Mouse (Mus musculus) lung, adult 18-20 months (tissue): ENCODE data around the gene Nudt4.

ENCODE experiments used
- DNase-seq, 2 experiments: peaks; one replicate each; pipeline ENCODE4 v3.0.0; 2022; ENCODE audit warnings: mixed read lengths in 2 of 2

Nudt4 gene

DNA sequence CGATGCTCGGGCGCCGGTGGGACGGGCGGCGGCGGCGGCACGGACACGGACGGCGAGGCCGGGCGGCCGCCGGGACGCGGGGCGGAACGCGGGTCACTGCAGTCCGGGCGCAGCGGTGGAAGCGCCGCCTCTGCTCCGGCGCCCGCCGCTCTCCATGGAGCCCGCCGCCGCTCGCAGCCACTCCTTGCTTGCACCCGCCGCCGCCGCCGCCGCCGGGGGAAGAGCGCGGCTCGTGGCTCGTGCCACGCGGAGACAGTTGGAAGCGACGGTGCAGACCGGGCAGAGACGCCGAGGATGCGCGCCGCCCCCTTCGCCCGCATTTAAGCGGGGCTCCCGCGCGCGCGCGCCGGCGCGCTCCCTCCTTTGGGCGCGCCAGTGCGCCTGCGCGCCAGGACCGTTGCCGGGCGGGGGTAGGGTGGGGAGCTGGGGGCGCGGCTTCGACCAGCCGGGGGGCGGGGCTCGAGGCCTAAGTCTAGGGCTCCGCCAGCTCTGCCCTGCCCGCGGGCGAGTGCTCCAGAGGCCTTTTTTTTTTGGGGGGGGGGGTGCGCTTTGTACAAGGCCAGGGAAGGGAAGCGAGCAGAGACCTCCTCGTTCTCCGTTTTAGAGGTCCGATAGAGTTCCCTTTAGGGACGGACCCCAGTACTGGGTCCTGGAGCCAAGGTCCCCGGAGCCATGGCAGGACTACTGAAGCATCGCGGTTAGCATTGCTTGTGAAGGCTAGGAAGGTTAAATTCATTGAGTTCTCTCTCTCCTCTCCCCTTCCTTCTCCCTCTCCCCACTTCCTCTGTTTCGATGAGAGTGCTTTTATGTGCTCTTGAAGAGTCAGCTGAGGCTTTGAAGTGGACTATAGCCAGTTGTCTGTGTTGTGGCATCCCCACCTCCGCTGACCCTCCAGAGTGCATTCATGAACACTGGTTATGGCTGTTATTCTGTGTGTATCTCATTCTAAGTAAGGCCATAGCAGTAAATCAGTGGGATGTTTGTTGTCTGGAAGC lies at the start of gene Nudt4:
Nudt4 (minus strand) TSS at position 296 of the 995 bp plus-strand sequence.
- DNase-seq: peak; percentile 73 to 81

DNA sequence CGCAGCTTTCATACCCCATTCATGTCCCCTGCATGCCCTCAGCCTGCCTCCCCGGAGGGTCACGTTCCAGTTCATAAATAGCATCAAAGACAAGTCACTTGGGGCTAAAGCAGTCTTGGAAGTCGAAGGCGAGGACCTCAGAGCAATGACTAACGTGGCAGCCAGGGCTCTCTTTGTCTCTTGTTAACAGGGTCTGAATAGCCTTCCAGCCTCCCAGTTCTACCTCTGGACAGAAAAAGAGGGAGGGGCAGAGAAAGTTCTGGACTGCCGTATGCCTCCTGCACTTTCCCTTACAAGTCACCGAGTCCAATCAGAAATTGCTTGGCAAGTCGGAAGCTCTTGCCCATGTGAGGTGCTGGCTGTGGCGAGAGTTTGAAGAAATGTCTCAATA lies 47.4 kb upstream of the Nudt4 start:
- no peak for DNase-seq

DNA sequence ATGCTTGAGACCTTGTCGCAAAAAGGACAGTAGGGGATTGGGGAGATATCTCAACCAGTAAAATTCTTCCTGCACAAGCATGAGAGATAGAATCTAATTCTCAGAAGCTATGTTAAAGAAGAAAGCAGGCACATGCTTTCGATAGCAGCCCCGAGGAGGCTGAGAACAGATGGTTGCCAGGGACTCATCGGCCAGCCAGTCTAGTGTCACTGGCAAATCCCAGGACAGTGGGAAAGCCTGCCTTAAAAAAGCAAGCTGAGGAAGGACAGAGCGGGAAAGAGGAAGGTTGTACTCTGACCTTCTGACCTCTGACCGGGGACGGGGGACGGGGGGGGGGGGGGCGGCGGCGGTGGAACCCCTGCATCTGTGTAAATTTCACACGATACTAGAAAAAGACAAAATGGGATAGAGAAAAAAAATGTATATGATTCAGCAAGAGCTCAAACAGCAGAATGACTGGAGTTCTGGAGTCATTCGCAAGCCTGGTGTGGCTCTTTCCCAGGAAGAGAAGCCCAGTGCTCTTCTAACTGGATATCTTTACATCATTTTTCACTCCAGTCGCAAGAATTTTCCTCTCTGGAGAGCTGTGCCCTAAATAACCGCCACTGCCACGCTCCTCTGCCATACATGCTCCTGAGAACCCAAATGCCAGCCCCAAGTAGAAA lies 46.9 kb upstream of the Nudt4 start:
- DNase-seq: no peak

DNA sequence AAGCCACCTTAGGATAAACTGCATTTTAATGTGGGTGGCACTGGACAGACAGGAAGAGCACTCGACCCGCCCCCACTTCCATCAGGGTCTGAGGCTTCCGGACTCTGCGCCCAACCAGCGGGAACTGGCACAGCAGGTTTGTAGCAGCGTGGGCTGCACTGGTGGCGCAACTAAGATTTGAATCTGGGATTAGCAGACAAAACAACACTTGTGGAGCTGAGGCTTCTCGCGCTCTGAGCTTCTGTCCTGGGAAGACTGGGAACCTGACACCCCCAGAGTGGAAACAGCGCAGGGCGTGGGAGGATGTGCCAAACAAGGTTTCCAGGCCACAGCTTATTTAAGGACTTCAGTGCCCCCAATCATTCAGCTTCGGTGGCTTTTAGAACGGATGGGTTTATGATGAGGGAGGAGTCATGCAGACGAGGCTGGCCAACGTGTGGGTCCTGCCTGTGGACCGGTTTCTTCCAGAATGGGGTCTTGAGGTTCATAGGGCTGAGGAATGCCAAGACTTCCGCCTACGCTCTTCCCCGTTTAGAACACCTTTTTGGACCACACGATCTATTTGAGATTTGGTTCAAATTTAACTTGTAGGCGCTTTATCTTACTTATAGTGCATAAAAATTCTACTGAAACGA lies 41.1 kb upstream of the Nudt4 start:
- DNase-seq: peak in 1 of 2 experiments; percentile 18

DNA sequence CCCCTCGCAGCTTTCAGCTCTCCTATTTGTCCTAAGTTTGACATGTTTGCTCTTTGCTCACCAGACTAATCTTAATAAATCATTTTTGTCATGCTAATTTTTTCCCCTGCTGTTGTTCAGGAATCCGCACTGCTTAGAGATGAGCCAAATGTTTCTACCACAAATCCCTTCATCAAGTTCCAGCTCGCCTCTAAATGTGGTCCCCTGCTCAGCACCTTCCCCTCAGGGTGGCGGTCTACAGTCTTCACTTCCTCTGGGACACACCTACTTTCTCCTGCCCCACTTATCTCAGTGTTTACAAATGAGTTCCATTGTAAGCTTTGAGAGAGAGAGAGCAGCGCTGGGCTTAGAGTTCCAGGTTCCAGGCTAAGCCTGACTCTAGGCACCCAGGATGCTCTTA lies 36.6 kb upstream of the Nudt4 start:
- DNase-seq: no peak

DNA sequence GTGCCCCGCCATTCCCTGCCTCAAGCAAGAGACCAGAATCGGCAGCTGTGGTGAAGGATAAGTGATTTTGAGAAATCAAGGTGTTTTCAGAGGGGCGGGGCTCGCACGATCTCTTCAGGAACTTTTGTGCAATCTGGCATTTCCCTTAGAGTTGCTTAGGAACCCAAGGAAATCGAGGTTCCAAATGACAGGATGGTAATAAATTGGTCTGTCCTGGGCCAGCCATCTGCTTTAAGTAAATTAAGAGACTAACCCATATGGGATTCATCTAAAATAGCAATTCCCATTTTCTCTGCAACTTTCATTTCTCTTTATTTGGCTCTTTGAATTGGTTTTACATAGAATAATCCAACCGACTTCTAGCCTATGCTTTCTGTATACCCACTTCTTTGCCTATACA lies 35.8 kb upstream of the Nudt4 start:
- no peak for DNase-seq

DNA sequence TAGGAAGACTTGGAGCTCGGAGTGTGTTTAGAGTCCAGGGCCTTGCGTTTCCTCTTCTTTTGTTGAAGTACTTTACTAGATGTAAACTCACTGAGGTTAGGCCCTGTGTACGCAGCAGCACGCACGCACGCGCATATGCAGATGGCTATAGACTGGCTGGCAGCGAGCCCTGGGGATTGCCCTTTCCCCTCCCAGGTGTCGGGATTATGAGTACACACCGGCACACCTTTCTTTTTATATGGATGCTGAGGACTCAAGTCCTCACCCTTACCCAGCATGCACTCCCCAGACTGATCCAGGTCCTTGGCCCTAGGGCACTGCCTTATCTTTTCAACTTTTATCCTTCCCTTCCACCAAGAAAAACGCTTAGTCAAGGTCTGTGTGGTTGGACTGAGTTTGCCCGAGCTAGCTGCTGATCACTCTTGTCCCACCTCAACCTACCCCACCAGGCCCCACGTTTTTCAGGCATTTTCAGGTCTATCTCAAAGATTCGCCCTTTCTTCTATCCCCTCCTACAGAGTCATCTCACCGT lies 34.2 kb upstream of the Nudt4 start:
- no peak for DNase-seq

DNA sequence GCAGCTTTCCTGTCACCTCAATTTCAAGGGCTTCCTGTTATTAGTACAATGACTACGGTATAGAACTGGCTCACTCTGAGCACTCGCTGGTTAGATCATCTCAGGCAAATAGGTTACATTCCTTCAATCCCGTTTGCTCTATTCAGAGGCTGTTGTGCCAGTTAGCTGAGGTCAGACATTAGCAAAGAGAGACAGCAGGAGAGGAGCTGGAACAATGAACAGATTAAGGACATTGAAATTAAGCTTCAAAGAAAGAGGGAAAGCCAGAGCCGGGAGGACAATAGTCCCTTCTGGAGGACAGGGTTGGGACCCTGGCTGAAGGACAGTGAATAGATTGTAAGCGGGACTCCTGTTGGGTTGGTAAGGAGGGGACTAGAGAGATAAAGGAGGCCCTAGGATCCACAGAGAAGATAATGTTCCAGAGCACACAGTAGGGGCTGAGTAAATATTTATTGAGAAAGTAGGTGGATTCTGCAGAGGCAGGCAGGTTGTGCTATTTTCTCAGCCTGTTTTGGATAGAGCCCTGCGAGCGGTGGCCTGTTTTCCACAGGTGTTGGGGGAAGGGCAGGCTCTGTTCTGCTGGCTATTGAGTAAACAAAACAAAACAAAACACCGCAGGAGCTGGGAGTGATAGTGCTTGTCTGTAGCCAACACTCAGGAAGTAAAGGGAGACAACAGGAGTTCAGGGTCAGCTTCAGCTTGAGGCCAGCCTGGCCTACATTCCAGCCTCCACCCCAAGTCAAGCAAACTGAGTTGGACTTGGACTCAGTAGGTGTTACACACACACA lies 32.1 kb upstream of the Nudt4 start:
- DNase-seq: no peak

DNA sequence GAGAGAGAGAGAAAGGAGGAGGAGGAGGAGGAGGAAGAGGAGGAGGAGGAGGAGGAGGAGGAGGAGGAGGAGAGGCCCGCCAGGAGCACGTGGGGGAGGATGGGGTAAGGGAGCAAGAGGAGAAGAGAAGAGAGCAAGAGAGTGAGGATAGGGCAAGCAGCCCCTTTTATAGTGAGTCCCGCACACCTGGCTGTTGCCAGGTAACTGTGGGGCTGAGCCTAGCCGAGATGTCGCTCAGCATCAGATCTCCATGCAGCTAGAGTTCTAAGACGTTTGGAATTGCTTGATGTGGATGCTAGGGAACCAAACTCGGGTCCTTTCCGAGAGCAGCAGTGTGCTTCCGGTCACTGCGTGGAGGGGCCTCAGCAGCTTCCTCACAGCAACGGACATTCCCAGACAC lies 30.5 kb upstream of the Nudt4 start:
- DNase-seq: no peak

DNA sequence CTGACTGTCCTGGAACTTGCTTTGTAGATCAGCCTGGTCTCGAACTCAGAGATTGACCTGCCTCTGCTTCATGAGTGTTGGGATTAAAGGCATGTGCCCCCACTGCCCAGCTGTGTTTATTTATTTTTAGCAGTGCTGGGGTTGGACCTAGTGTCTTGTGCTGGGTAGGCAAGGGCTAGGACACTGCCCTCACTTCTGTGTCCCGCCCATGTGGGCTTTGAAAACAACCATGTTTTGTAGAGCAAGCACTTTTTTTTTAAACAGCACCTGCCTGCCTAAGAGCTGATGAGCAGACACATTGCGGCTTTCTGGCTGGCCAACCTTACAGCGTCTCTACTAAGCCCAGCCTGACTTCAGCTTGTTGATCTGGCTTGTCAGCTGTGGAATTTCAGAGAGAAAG lies 27.3 kb upstream of the Nudt4 start:
- no peak for DNase-seq

DNA sequence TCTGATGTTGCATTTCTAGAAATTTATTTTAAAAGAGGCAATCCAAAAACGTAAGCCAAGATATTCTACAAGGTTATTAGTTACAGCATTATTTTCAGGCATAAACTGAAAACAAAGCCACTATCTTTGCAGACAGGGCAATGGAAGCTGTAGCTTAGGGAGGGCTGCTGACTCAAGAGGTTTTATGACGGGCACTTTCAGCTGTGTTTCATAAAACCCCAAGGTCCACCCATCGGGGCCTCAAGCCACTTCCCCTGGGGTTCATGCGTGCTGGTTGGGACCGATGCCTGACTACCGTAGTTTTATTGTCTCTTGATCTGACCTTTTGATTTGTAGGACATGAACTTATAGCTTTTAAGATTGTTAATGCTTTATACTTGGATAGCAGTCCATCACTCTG lies 26.2 kb upstream of the Nudt4 start:
- DNase-seq: no peak

DNA sequence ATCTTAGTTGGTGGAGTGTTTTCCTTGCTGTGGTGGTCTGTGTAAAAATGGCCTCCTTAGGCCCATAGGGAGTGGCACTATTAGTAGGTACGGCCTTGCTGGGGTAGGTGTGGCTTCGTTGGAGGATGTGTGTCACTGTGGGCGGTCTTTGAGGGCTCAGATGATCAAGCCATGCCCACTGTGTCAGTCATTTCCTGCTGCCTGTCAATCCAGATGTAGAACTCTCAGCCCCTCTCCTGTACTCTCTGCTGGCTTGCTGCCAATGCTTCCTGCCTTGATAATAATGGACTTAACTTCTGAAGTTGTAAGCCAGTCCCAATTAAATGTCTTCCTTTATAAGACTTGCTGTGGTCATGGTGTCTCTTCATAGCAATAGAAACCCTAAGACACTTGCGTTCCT lies 25.2 kb upstream of the Nudt4 start:
- DNase-seq: no peak

DNA sequence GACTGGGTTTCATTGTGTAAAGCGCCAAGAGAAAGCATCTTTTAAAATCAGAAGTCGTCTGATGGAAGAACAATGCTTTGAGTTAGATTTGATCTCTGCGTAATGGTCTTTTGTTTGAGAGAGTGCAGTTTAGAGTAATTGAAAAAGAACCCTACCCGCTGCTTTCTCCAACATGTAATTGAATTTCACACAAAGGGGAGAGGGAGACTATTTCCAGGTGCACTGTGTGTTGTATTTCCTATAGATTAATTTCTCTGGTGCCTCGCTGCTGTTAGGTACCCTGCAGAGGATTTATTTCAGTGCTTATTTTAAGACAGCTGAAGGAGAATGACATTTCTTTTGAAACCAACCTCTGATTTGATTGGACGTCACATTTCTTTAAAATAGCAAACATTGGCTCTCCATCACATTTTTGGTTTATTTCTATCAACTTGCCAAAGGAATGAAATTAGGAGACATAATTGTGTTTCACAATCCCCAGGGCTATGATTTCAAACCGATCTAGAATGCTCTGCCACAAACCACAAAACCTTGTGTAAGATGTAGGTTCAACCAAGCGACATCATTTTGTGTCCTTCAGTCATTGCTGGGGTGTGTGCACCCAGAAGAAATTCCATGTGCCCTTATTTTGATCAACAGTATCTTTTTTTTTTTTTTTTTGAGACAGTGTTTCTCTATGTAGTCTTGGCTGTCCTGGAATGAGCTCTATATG lies 23.7 kb upstream of the Nudt4 start:
- DNase-seq: no peak

DNA sequence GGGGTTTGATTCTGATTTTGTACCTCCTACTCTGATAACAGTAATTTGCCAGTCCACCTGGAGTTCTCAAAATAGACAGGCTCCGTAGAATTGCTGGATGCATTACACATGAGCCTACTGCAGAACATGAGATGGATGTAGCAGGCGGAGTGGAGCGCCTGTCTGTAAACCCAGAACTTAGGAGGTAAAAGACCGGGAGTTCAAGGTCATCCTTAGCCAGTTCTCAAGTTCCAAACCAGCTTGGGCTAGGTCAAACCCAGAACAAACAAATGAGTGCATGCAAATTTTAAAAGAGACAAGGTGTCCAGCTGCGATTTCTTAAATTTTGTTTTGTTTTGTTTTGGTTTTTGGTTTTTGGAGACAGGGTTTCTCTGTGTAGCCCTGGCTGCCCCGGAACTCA lies 21.6 kb upstream of the Nudt4 start:
- DNase-seq: no peak

DNA sequence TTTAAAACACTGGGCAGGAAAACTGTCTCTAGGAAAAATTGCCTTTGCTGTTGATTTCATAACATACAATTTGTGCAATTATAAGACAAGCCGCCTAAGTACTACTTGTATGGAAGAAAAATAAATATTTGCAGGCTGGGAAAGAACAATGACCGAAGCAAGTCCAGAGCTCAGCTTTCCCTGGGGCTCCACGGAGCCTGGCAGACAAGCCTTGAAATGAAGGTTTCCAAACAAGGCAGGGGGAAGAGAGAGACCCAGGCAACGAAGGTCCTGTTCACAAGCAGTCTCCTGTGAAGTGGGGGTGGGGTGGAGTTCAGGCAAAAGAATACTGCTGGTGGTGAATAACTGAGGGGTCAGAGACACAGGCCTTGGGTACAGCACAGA lies 13.6 kb upstream of the Nudt4 start:
- DNase-seq: peak; percentile 61 to 69

DNA sequence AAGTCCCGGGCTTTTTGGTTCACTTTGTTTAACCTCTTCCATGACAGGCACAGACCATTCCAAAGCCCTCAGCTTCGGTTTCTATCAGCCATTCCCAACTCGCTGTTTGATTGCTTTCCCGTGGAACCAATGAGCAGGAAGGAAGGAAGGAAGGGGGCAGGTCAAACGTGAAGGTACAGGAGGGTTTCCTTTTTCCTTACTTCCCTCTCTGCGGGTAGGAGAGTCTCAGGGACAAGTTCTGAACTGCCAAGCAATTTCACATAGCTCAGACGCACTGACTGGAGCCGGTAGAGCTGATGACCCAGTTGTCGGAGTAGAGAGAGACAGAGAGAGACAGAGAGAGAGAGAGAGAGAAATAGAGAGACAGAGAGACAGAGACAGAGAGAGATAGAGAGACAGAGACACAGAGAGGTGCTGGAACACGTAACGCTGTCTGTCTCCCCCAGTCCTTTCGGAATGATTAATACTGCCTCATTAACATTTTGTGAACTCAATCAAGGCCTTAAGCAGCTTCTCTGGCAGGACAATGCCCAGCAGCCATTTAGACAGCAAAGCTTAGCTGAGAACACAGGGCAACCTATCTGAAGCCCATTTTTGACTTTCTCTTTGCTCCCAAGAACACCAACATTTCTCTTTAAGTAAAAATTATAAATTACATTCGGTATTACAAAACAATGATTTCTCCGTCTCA lies 13.1 kb upstream of the Nudt4 start:
- peak; percentile 65 to 78 for DNase-seq

DNA sequence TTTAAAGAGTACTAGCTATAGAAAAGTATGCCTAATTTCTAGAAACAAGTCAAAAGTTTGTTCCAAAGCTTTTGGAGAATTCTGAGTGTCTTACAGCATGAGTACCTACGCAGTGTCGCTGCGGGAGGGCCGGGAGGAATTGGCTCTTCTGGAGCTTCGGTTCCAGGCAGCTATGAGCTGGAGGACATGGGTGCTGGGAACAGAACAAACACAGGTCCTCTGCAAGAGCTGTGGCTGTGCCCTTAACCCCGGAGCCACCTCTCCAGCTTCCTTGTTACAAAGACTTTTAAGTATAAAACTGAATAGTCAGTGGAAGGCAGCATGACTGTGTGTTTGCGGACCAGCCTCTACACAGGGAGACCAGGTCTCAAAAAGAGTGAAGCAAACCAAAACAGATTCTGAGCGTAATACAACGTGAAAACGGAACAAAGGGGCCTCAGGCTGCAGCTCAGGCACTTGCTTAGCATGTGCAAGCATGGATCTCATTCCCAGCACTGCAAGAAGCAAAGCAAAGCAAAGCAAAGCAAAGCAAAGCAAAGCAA lies 12.0 kb upstream of the Nudt4 start:
- peak; percentile 20 to 39 for DNase-seq

DNA sequence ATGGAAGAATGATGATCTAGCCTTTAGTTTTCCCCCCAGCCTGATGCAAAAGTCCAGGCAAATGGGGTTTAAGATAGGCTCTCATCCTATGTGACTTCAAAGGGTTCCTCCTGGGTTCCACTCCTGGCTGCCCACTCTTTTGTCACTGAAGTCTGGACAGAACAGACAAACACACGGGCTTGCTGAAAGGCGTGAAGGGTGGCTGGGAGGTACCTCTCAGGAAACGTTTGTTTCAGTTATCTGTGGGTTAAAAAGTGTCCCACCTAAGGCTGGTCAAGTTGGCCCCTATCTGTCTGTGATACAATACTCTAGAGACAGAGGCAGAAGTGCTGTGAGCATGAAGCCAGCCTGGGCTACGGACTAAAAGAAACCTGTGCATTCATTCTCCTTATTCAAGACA lies 11.0 kb upstream of the Nudt4 start:
- DNase-seq: no peak

DNA sequence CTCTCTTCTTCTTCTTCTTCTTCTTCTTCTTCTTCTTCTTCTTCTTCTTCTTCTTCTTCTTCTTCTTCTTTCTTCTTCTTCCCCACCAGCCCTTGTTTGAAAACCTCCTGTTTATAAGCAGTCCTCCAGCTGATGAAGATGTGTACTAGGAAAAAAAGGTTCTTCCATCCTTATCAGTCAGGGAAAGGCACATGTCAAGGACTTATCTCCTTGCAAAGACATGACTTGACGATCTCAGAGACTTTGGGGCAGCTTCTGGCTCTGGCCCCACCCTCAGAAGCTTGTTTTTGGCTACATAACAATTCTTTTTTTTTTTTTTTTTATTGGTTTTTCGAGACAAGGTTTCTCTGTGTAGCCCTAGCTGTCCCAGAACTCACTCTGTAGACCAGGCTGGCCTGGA lies 5.5 kb upstream of the Nudt4 start:
- DNase-seq: no peak

DNA sequence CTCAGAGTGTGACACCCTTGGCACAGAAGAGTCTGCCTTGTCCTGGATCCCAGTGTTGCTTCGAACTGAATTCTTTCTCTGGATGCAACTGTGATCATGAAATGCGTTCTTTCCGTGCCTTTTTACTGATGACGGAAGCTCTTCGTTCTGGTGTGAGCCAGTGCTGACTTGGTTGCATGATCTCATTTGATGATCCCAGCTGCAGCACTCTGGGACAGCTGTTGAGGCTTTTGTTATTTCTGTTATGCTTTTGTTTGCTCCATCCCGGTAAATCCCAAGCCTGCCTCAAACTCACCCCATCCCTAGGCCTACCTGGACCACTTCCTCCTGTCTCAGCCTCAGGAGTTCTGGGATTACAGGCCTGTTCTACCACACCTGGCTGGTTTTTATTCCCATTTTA lies 4.1 kb upstream of the Nudt4 start:
- DNase-seq: no peak

DNA sequence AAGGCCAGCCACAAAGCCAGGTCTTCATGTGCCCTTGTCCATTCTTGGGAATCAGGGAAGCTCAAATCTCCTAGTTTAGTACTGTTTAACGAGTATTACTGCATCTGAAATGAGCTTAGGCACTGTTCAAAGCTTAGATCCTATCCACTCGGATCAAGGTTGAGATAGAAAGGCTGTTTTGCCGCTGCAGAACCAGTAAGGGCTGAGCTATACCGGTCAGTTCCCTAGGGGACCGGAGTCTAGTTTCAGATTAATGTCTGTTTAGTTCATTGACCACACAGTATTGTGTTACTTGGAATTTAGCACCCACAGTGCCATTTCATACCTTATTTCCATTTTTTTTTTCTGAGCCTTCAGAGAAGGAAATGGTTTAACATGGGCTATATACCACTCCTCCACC lies 3.6 kb upstream of the Nudt4 start:
- DNase-seq: no peak
